Comparison of ENCODE assay signal across 8 mouse cellular contexts in the genomic region with DNA sequence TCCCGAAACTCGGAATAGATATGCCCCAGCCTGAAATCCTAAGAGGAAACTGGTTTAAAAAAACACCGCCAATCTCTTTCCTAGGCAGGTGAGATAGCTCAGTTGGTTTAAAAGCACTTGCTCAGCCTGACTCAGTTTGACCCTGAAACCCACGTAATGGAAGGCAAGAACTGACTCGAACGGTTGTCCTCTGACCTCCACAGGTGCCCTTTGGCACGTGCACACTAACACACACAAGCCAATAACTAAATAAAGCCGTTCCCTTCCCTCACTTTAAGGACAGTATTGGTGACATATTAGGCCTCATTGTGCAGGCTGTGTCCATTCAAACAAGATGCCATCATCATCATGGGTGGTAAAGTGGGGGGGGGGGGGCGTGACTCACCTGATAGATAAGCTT.
DNase-seq lines count a peak whose midpoint lies in the region; ATAC-seq lines count a peak whose summit lies in the region.

No protein-coding gene starts in this region.

- peak overlapping the region; percentile 49 for H3K4me3 ChIP-seq in kidney, embryonic 16.5 days (ENCODE audit: low read length)
- peak overlapping the region; percentile 21 for H3K4me3 ChIP-seq in forebrain, embryonic 12.5 days (replicated peaks)
- peak overlapping the region; percentile 53 for H3K4me3 ChIP-seq in limb, embryonic 10.5 days
- H3K4me3 ChIP-seq in neural tube, embryonic 12.5 days: peak overlapping the region; percentile 13; the same call in 1 of the 2 replicates

- H3K27me3 ChIP-seq in kidney, embryonic 16.5 days (ENCODE audit: insufficient read depth, low read length): no peaks in the 10 kb centered on the region
- peaks cover 13% of the 10 kb centered on the region for H3K27me3 ChIP-seq in forebrain, embryonic 12.5 days
- no peaks in the 10 kb centered on the region for H3K27me3 ChIP-seq in limb, embryonic 10.5 days (ENCODE audit: low read depth, poor library complexity, severe bottlenecking)
- H3K27me3 ChIP-seq in neural tube, embryonic 12.5 days (replicated peaks): no peaks in the 10 kb centered on the region

- peak overlapping the region; percentile 97 for H3K27ac ChIP-seq in kidney, embryonic 16.5 days (ENCODE audit: low read length)
- H3K27ac ChIP-seq in forebrain, embryonic 12.5 days: no peak overlapping the region
- peak overlapping the region; percentile 72; the same call in 1 of the 2 replicates for H3K27ac ChIP-seq in limb, embryonic 10.5 days
- no peak overlapping the region for H3K27ac ChIP-seq in neural tube, embryonic 12.5 days

- peaks cover 44% of the 10 kb centered on the region for H3K4me1 ChIP-seq in kidney, embryonic 16.5 days (ENCODE audit: insufficient read depth, low read length)
- H3K4me1 ChIP-seq in forebrain, embryonic 12.5 days: peaks cover 39% of the 10 kb centered on the region
- peaks cover 38% of the 10 kb centered on the region for H3K4me1 ChIP-seq in limb, embryonic 10.5 days
- peaks cover 45% of the 10 kb centered on the region for H3K4me1 ChIP-seq in neural tube, embryonic 12.5 days

- H3K36me3 ChIP-seq in kidney, embryonic 16.5 days (ENCODE audit: insufficient read depth, low read length): 0 out of 2 replicates have a peak, but pooled peaks cover 6% of the 10 kb centered on the region
- no peaks in the 10 kb centered on the region for H3K36me3 ChIP-seq in forebrain, embryonic 12.5 days (replicated peaks)
- H3K36me3 ChIP-seq in limb, embryonic 10.5 days: peaks cover 8% of the 10 kb centered on the region; the same call in 1 of the 2 replicates
- peaks cover 5% of the 10 kb centered on the region; the same call in 1 of the 2 replicates for H3K36me3 ChIP-seq in neural tube, embryonic 12.5 days

- no peak for DNase-seq in kidney, postnatal 14 days
- DNase-seq in limb, embryonic 10.5 days (ENCODE audit: low spot score): no peak
- no peak for DNase-seq in layer of hippocampus, adult 18-20 months (ENCODE audit: low spot score in 2 of 2)
- no peak for DNase-seq in ovary, postnatal 10 days (ENCODE audit: low spot score)

- peak overlapping the region; percentile 48 for H3K9ac ChIP-seq in kidney, embryonic 16.5 days (replicated peaks; ENCODE audit: low read length)
- H3K9ac ChIP-seq in forebrain, embryonic 12.5 days: 0 out of 2 replicates have a peak overlapping the region, but pooled peaks have one; percentile 17
- H3K9ac ChIP-seq in neural tube, embryonic 12.5 days: no peak overlapping the region

- peak overlapping the region; percentile 55 for H3K4me2 ChIP-seq in kidney, embryonic 16.5 days (replicated peaks; ENCODE audit: low read depth, low read length)
- H3K4me2 ChIP-seq in forebrain, embryonic 12.5 days: peak overlapping the region; percentile 53
- H3K4me2 ChIP-seq in neural tube, embryonic 12.5 days (replicated peaks): peak overlapping the region; percentile 56

- no peak for ATAC-seq in kidney, embryonic 16.5 days (ENCODE audit: low FRiP score, low TSS enrichment)
- no peak for ATAC-seq in forebrain, embryonic 12.5 days (ENCODE audit: low FRiP score)
- no peak for ATAC-seq in neural tube, embryonic 12.5 days (ENCODE audit: low FRiP score, low read depth)
- no peak for ATAC-seq in megakaryocyte progenitor cell, adult 5-6 weeks (replicated peaks; ENCODE audit: poor library complexity)

- no peaks in the 10 kb centered on the region for H3K9me3 ChIP-seq in kidney, embryonic 16.5 days (ENCODE audit: low read length)
- H3K9me3 ChIP-seq in forebrain, embryonic 12.5 days: no peaks in the 10 kb centered on the region
- no peaks in the 10 kb centered on the region for H3K9me3 ChIP-seq in limb, embryonic 10.5 days (replicated peaks)
- H3K9me3 ChIP-seq in neural tube, embryonic 12.5 days: no peaks in the 10 kb centered on the region

- WGBS in kidney, embryonic 16.5 days: 8% methylated on average over 9 of the region's 9 CpGs
- WGBS in forebrain, embryonic 12.5 days: 7% methylated on average over 9 of the region's 9 CpGs
- WGBS in limb, embryonic 10.5 days: 9% methylated on average over 9 of the region's 9 CpGs
- WGBS in neural tube, embryonic 12.5 days: 2% methylated on average over 9 of the region's 9 CpGs

Comparison
In these comparisons a context has a peak if more than half of its experiments do, and no peak if none do; other contexts are left out.
1. H3K27ac ChIP-seq: peak in kidney, embryonic 16.5 days (single experiment) and limb, embryonic 10.5 days (single experiment); none in forebrain, embryonic 12.5 days (single experiment) and neural tube, embryonic 12.5 days (single experiment).
2. Peak in every context shown above with its lines, with median percentiles within 50 percentile points of each other: H3K4me2 ChIP-seq and H3K4me3 ChIP-seq.